Mouse (Mus musculus) midbrain, embryonic 11.5 days (tissue): ENCODE results near the gene Zmiz1. TPM values are rescaled to one million over a fixed set of nuclear protein-coding genes. Genes with fewer than 3 reads are reported as not detected.

Experiments
- ATAC-seq: fragments of 200-750 bp; cut with Nextera tagmentation; 2 replicates; pipeline ENCODE4 v1.8.0; 2017; ENCODE audit warnings: moderate TSS enrichment, moderate library complexity; ENCODE audit not compliant: low FRiP score
- DNase-seq: peaks from one replicate; pipeline ENCODE4 v3.0.0; 2015; ENCODE audit warnings: low spot score; ENCODE audit errors: missing footprints
- H3K27ac ChIP-seq: fragments of 300-500 bp; sonication (generic); 2 replicates; pipeline ENCODE4 v1.5.1; 2014; ENCODE audit warnings: low read depth, low read length
- H3K27me3 ChIP-seq: fragments of 300-500 bp; sonication (generic); 2 replicates; pipeline ENCODE4 v1.6.1; 2014; ENCODE audit warnings: mild to moderate bottlenecking, low read length, moderate library complexity, mixed read lengths; ENCODE audit not compliant: control insufficient read depth, insufficient read depth
- H3K36me3 ChIP-seq: fragments of 300-500 bp; sonication (generic); 2 replicates; pipeline ENCODE4 v1.6.1; 2014; ENCODE audit warnings: mild to moderate bottlenecking, low read length, moderate library complexity, mixed read lengths; ENCODE audit not compliant: control insufficient read depth, insufficient read depth
- H3K4me1 ChIP-seq: fragments of 300-500 bp; sonication (generic); 2 replicates; pipeline ENCODE4 v1.6.1; 2014; ENCODE audit warnings: low read length; ENCODE audit not compliant: control insufficient read depth, insufficient read depth
- H3K4me2 ChIP-seq: fragments of 300-500 bp; sonication (generic); 2 replicates; pipeline ENCODE4 v1.6.1; 2014; ENCODE audit warnings: mild to moderate bottlenecking, moderate library complexity
- H3K4me3 ChIP-seq: fragments of 300-500 bp; sonication (generic); 2 replicates; pipeline ENCODE4 v1.5.1; 2014; ENCODE audit warnings: low read depth, low read length
- H3K9ac ChIP-seq: fragments of 300-500 bp; sonication (generic); 2 replicates; pipeline ENCODE4 v1.6.1; 2014; ENCODE audit warnings: low read length
- H3K9me3 ChIP-seq: fragments of 300-500 bp; sonication (generic); 2 replicates; pipeline ENCODE4 v1.6.1; 2016; ENCODE audit warnings: low read length; ENCODE audit not compliant: control insufficient read depth
- whole genome bisulfite sequencing: fragments of 180-500 bp; shearing (Covaris S2); extraction: QIAGEN DNeasy Blood & Tissue Kit; methylation state at CpG from one replicate; pipeline ENCODE4 v1.1.7; 2014; 5-methylcytosine and 5-hydroxymethylcytosine counted together
- polyA plus RNA-seq: library from polyadenylated mRNA; unstranded; fragments of >200 nt; fragmentation: Nextera tagmentation; extraction: Ambion mirVana; gene quantifications from 2 replicates; pipeline ENCODE4 v1.2.1, GENCODE M21; 2014

Gene Zmiz1
- polyA plus RNA-seq, 1 experiment from 2014 or later: 51.5 TPM

GRCm38 (mm10) chr14:25526872-25527271 is 67.9 kb downstream of the Zmiz1 start:
- ATAC-seq (no peak), DNase-seq (no peak)
- Histone ChIP-seq H3K4me2 (no peak overlapping the region), H3K9ac (no peak overlapping the region), H3K27me3 (no peaks in the 10 kb centered on the region), H3K27ac (no peak overlapping the region), H3K36me3 (no peaks in the 10 kb centered on the region), H3K4me1 (peaks cover 11% of the 10 kb centered on the region), H3K9me3 (no peaks in the 10 kb centered on the region), H3K4me3 (no peak overlapping the region)
- WGBS: 97% methylated on average over 8 of the region's 8 CpGs

GRCm38 (mm10) chr14:25527321-25527720 is 68.3 kb downstream of the Zmiz1 start:
- H3K36me3 ChIP-seq: no peaks in the 10 kb centered on the region
- no peaks in the 10 kb centered on the region for H3K9me3 ChIP-seq
- H3K27ac ChIP-seq: no peak overlapping the region
- H3K4me3 ChIP-seq: no peak overlapping the region
- H3K4me2 ChIP-seq: no peak overlapping the region
- DNase-seq: no peak
- no peak overlapping the region for H3K9ac ChIP-seq
- ATAC-seq: no peak
- 94% methylated on average over 2 of the region's 2 CpGs for WGBS
- peaks cover 8% of the 10 kb centered on the region for H3K4me1 ChIP-seq
- H3K27me3 ChIP-seq: no peaks in the 10 kb centered on the region

- no peak overlapping the region for H3K9ac ChIP-seq
- no peaks in the 10 kb centered on the region for H3K36me3 ChIP-seq
- no peak overlapping the region for H3K4me3 ChIP-seq
- no peak overlapping the region for H3K4me2 ChIP-seq
- WGBS: 93% methylated on average over 4 of the region's 4 CpGs
- no peaks in the 10 kb centered on the region for H3K27me3 ChIP-seq
- no peaks in the 10 kb centered on the region for H3K9me3 ChIP-seq
- H3K4me1 ChIP-seq: no peaks in the 10 kb centered on the region
- ATAC-seq (no peak), DNase-seq (no peak)
- no peak overlapping the region for H3K27ac ChIP-seq
Observed at GRCm38 (mm10) chr14:25530342-25530741, 71.4 kb downstream of the Zmiz1 start.

GRCm38 (mm10) chr14:25530815-25531214 is 71.8 kb downstream of the Zmiz1 start:
- no peak overlapping the region for H3K9ac ChIP-seq
- no peaks in the 10 kb centered on the region for H3K4me1 ChIP-seq

GRCm38 (mm10) chr14:25533010-25533409 is 74.0 kb downstream of the Zmiz1 start:
- 76% methylated on average over 3 of the region's 3 CpGs for WGBS
- no peak overlapping the region for H3K27ac ChIP-seq

More at GRCm38 (mm10) chr14:25530815-25531214, 71.8 kb downstream of the Zmiz1 start:
- WGBS: 71% methylated on average over 5 of the region's 5 CpGs
- no peak overlapping the region for H3K4me3 ChIP-seq
- no peak overlapping the region for H3K4me2 ChIP-seq
- H3K27me3 ChIP-seq: no peaks in the 10 kb centered on the region
- no peak for DNase-seq
- H3K36me3 ChIP-seq: peaks cover 2% of the 10 kb centered on the region; the same call in 1 of the 2 replicates
- H3K9me3 ChIP-seq: no peaks in the 10 kb centered on the region
- H3K27ac ChIP-seq: no peak overlapping the region
- ATAC-seq: no peak

GRCm38 (mm10) chr14:25533631-25534395 is 74.8 kb downstream of the Zmiz1 start:
- Histone ChIP-seq H3K4me2 (no peak overlapping the region), H3K36me3 (peaks cover 7% of the 10 kb centered on the region), H3K9ac (no peak overlapping the region), H3K4me3 (no peak overlapping the region), H3K27ac (no peak overlapping the region), H3K4me1 (no peaks in the 10 kb centered on the region), H3K27me3 (no peaks in the 10 kb centered on the region), H3K9me3 (no peaks in the 10 kb centered on the region)
- DNase-seq (no peak), ATAC-seq (no peak)
- 87% methylated on average over 9 of the region's 9 CpGs for WGBS

More at GRCm38 (mm10) chr14:25533010-25533409, 74.0 kb downstream of the Zmiz1 start:
- Histone ChIP-seq H3K4me3 (no peak overlapping the region), H3K9me3 (no peaks in the 10 kb centered on the region), H3K4me2 (no peak overlapping the region), H3K9ac (no peak overlapping the region), H3K4me1 (no peaks in the 10 kb centered on the region), H3K27me3 (no peaks in the 10 kb centered on the region), H3K36me3 (peaks cover 7% of the 10 kb centered on the region)
- no peak for DNase-seq
- no peak for ATAC-seq

GRCm38 (mm10) chr14:25534396-25534769 is 75.4 kb downstream of the Zmiz1 start:
- Histone ChIP-seq H3K4me2 (no peak overlapping the region), H3K4me1 (no peaks in the 10 kb centered on the region), H3K9me3 (no peaks in the 10 kb centered on the region), H3K36me3 (peaks cover 7% of the 10 kb centered on the region), H3K27me3 (no peaks in the 10 kb centered on the region), H3K27ac (no peak overlapping the region), H3K9ac (no peak overlapping the region), H3K4me3 (no peak overlapping the region)
- no peak for DNase-seq
- ATAC-seq: no peak

- Histone ChIP-seq H3K9ac (no peak overlapping the region), H3K36me3 (peaks cover 12% of the 10 kb centered on the region), H3K27me3 (no peaks in the 10 kb centered on the region), H3K4me2 (no peak overlapping the region), H3K4me1 (no peaks in the 10 kb centered on the region), H3K27ac (no peak overlapping the region), H3K4me3 (no peak overlapping the region), H3K9me3 (no peaks in the 10 kb centered on the region)
- 85% methylated on average over 11 of the region's 11 CpGs for WGBS
- DNase-seq (no peak), ATAC-seq (no peak)
Observed at GRCm38 (mm10) chr14:25534918-25535582, 76.1 kb downstream of the Zmiz1 start.

GRCm38 (mm10) chr14:25535583-25535943 is 76.6 kb downstream of the Zmiz1 start:
- H3K36me3 ChIP-seq: peaks cover 12% of the 10 kb centered on the region
- no peak overlapping the region for H3K9ac ChIP-seq
- H3K27ac ChIP-seq: no peak overlapping the region
- H3K4me1 ChIP-seq: no peaks in the 10 kb centered on the region
- no peak for DNase-seq
- no peak for ATAC-seq
- no peak overlapping the region for H3K4me2 ChIP-seq
- no peaks in the 10 kb centered on the region for H3K27me3 ChIP-seq
- H3K9me3 ChIP-seq: no peaks in the 10 kb centered on the region
- no peak overlapping the region for H3K4me3 ChIP-seq
- 94% methylated on average over 4 of the region's 4 CpGs for WGBS
